7 mouse cellular contexts compared by ENCODE assay signal in genomic region chr14:8172507-8173410, GRCm38 (mm10). TPM values are rescaled to one million over a fixed set of nuclear protein-coding genes. Genes with fewer than 3 reads are reported as not detected.
DNase-seq lines count a peak whose midpoint lies in the region; ATAC-seq lines count a peak whose summit lies in the region.

Pdhb (minus strand) TSS chr14:8173025.

- ATAC-seq in intestine, embryonic 15.5 days, result peak; percentile 99

- intact Hi-C loops in gastrocnemius, postnatal 36 days (cut with DNase I), result loop anchor here (5.0 kb wide), 1 partner anchor 40 kb away; the partner anchor contains the start of gene Kctd6
- intact Hi-C loops in left cerebral cortex, postnatal 25 days (cut with DNase I), result loop anchor here (1.0 to 5.0 kb wide), 2 partner anchors 42 to 170 kb away; partner anchors contain the start of genes Abhd6 and Kctd6

- peak within 1 kb of the TSS; percentile 86 for H3K27ac ChIP-seq in intestine, embryonic 15.5 days
- H3K27ac ChIP-seq in midbrain, embryonic 10.5 days (replicated peaks), result peak within 1 kb of the TSS; percentile 93

- H3K36me3 ChIP-seq in intestine, embryonic 15.5 days, result peaks cover 7% of the 10 kb centered on the region
- H3K36me3 ChIP-seq in midbrain, embryonic 10.5 days, result peaks cover 33% of the 10 kb centered on the region

- H3K9ac ChIP-seq in intestine, embryonic 15.5 days, result peak within 1 kb of the TSS; percentile 88

- H3K9me3 ChIP-seq in intestine, embryonic 15.5 days, result no peaks in the 10 kb centered on the region
- no peaks in the 10 kb centered on the region for H3K9me3 ChIP-seq in midbrain, embryonic 10.5 days (replicated peaks)

- H3K4me3 ChIP-seq in intestine, embryonic 15.5 days (replicated peaks), result peak within 1 kb of the TSS; percentile 98
- H3K4me3 ChIP-seq in midbrain, embryonic 10.5 days, result peak within 1 kb of the TSS; percentile 81

- no peaks in the 10 kb centered on the region for H3K27me3 ChIP-seq in intestine, embryonic 15.5 days (replicated peaks)
- H3K27me3 ChIP-seq in midbrain, embryonic 10.5 days (ENCODE audit: low read depth, poor library complexity, severe bottlenecking), result no peaks in the 10 kb centered on the region

- H3K4me2 ChIP-seq in intestine, embryonic 15.5 days (replicated peaks), result peak within 1 kb of the TSS; percentile 89

- DNase-seq in adrenal gland, adult 2 months, result peak; percentile 100
- DNase-seq in embryo, embryonic 11.5 days (ENCODE audit: low read depth, low spot score), result peak; percentile 97
- peak; percentile 98 for DNase-seq in gastrocnemius, postnatal 36 days
- peak; percentile 99 to 100 for DNase-seq in left cerebral cortex, postnatal 25 days (ENCODE audit: low spot score in 2 of 2)
- peak; percentile 99 for DNase-seq in midbrain, embryonic 10.5 days (ENCODE audit: low spot score)
- DNase-seq in right cerebral cortex, postnatal 4 days, result peak; percentile 97

- WGBS in intestine, embryonic 15.5 days, result under 1% methylated on average over 64 of the region's 64 CpGs
- WGBS in midbrain, embryonic 10.5 days, result under 1% methylated on average over 64 of the region's 64 CpGs

- peaks cover 8% of the 10 kb centered on the region for H3K4me1 ChIP-seq in intestine, embryonic 15.5 days (replicated peaks)
- H3K4me1 ChIP-seq in midbrain, embryonic 10.5 days, result peaks cover 13% of the 10 kb centered on the region

RNA-seq across cellular contexts. Expression of gene Pdhb, which starts in this region (rescaled TPM):
- total RNA-seq in adrenal gland, adult 2 months (2021), result 100 to 1,000 TPM; 325 to 340 TPM
- polyA plus RNA-seq in adrenal gland, adult 2 months (2012; rRNA removed), result 44.5 and 51.2 TPM in 2 replicates
- total RNA-seq in gastrocnemius, postnatal 36 days (2021), result 100 to 1,000 TPM; 307 to 316 TPM
- polyA plus RNA-seq in intestine, embryonic 15.5 days (2015; fragmentation: Nextera tagmentation; extraction: Ambion mirVana), result 197 and 198 TPM in 2 replicates
- 100 to 1,000 TPM; 178 to 185 TPM for total RNA-seq in left cerebral cortex, postnatal 25 days (2021)
- polyA plus RNA-seq in midbrain, embryonic 10.5 days (2016; fragmentation: Nextera tagmentation; extraction: Ambion mirVana), result 214 and 225 TPM in 2 replicates

Comparison
In these comparisons a context has a peak if more than half of its experiments do, and no peak if none do; other contexts are left out.
1. Peak in every context shown above with its lines: DNase-seq, ATAC-seq, H3K4me3 ChIP-seq and H3K27ac ChIP-seq.